Mouse (Mus musculus): Measurements from ENCODE around the gene Wdr86. TPM values are rescaled to one million over a fixed set of nuclear protein-coding genes. Genes with fewer than 3 reads are reported as not detected.

Gene Wdr86
- polyA plus RNA-seq, 1 experiment from 2014 or later = 4.2 TPM

- Histone ChIP-seq H3K9me3 (replicated peaks; ENCODE audit: control insufficient read depth, low read length) (no peaks in the 10 kb centered on the region), H3K4me2 (ENCODE audit: low read depth, low read length) (peak overlapping the region; percentile 96), H3K9ac (ENCODE audit: low read length) (peak overlapping the region; percentile 95; the same call in 1 of the 2 replicates), H3K36me3 (ENCODE audit: control insufficient read depth, insufficient read depth) (no peaks in the 10 kb centered on the region), H3K4me1 (ENCODE audit: control insufficient read depth, insufficient read depth, low read length) (peaks cover 23% of the 10 kb centered on the region), H3K4me3 (ENCODE audit: low read length) (peak overlapping the region; percentile 76), H3K27ac (ENCODE audit: low read length) (0 out of 2 replicates have a peak overlapping the region, but pooled peaks have one; percentile 43), H3K27me3 (ENCODE audit: control insufficient read depth, insufficient read depth, low read length) (no peaks in the 10 kb centered on the region)
- 3% methylated on average over 2 of the region's 2 CpGs for WGBS
- no peak for ATAC-seq (replicated peaks; ENCODE audit: extremely low read depth, insufficient read depth, low FRiP score)
Measured at GRCm38 (mm10) chr5:24752175-24752498, 21.6 kb upstream of the Wdr86 start.

- Histone ChIP-seq H3K4me1 (ENCODE audit: control insufficient read depth, insufficient read depth, low read length) (peaks cover 23% of the 10 kb centered on the region), H3K4me3 (ENCODE audit: low read length) (peak overlapping the region; percentile 76), H3K27me3 (ENCODE audit: control insufficient read depth, insufficient read depth, low read length) (no peaks in the 10 kb centered on the region), H3K4me2 (ENCODE audit: low read depth, low read length) (peak overlapping the region; percentile 96), H3K27ac (ENCODE audit: low read length) (peak overlapping the region; percentile 98), H3K9me3 (replicated peaks; ENCODE audit: control insufficient read depth, low read length) (no peaks in the 10 kb centered on the region), H3K9ac (ENCODE audit: low read length) (peak overlapping the region; percentile 95), H3K36me3 (ENCODE audit: control insufficient read depth, insufficient read depth) (no peaks in the 10 kb centered on the region)
- 1% methylated on average over 25 of the region's 25 CpGs for WGBS
- ATAC-seq (replicated peaks; ENCODE audit: extremely low read depth, insufficient read depth, low FRiP score) = peak; percentile 63
Measured at GRCm38 (mm10) chr5:24751305-24752174, 21.0 kb upstream of the Wdr86 start.

GRCm38 (mm10) chr5:24750321-24751304, 20.1 kb upstream of the Wdr86 start:
- Histone ChIP-seq H3K4me2 (ENCODE audit: low read depth, low read length) (peak overlapping the region; percentile 96), H3K4me3 (ENCODE audit: low read length) (peak overlapping the region; percentile 76), H3K27ac (ENCODE audit: low read length) (peak overlapping the region; percentile 98), H3K4me1 (ENCODE audit: control insufficient read depth, insufficient read depth, low read length) (peaks cover 23% of the 10 kb centered on the region), H3K9ac (ENCODE audit: low read length) (peak overlapping the region; percentile 95), H3K9me3 (replicated peaks; ENCODE audit: control insufficient read depth, low read length) (no peaks in the 10 kb centered on the region), H3K27me3 (ENCODE audit: control insufficient read depth, insufficient read depth, low read length) (no peaks in the 10 kb centered on the region), H3K36me3 (ENCODE audit: control insufficient read depth, insufficient read depth) (no peaks in the 10 kb centered on the region)
- WGBS = 1% methylated on average over 58 of the region's 59 CpGs
- ATAC-seq (replicated peaks; ENCODE audit: extremely low read depth, insufficient read depth, low FRiP score) = peak; percentile 82

- Histone ChIP-seq H3K4me1 (ENCODE audit: control insufficient read depth, insufficient read depth, low read length) (peaks cover 23% of the 10 kb centered on the region), H3K36me3 (ENCODE audit: control insufficient read depth, insufficient read depth) (no peaks in the 10 kb centered on the region), H3K4me2 (ENCODE audit: low read depth, low read length) (peak overlapping the region; percentile 96), H3K4me3 (ENCODE audit: low read length) (peak overlapping the region; percentile 76), H3K9ac (ENCODE audit: low read length) (peak overlapping the region; percentile 74), H3K27ac (ENCODE audit: low read length) (peak overlapping the region; percentile 69), H3K9me3 (replicated peaks; ENCODE audit: control insufficient read depth, low read length) (no peaks in the 10 kb centered on the region), H3K27me3 (ENCODE audit: control insufficient read depth, insufficient read depth, low read length) (no peaks in the 10 kb centered on the region)
- 57% methylated on average over 5 of the region's 5 CpGs for WGBS
- no peak for ATAC-seq (replicated peaks; ENCODE audit: extremely low read depth, insufficient read depth, low FRiP score)
Measured at GRCm38 (mm10) chr5:24749731-24750130, 19.2 kb upstream of the Wdr86 start.

GRCm38 (mm10) chr5:24747533-24747932, 17.0 kb upstream of the Wdr86 start:
- ATAC-seq (replicated peaks; ENCODE audit: extremely low read depth, insufficient read depth, low FRiP score) = no peak
- 28% methylated on average over 6 of the region's 6 CpGs for WGBS
- H3K4me1 ChIP-seq (ENCODE audit: control insufficient read depth, insufficient read depth, low read length) = peaks cover 23% of the 10 kb centered on the region
- no peaks in the 10 kb centered on the region for H3K27me3 ChIP-seq (ENCODE audit: control insufficient read depth, insufficient read depth, low read length)
- H3K4me2 ChIP-seq (ENCODE audit: low read depth, low read length) = no peak overlapping the region
- H3K27ac ChIP-seq (ENCODE audit: low read length) = no peak overlapping the region
- no peak overlapping the region for H3K9ac ChIP-seq (ENCODE audit: low read length)
- H3K36me3 ChIP-seq (ENCODE audit: control insufficient read depth, insufficient read depth) = no peaks in the 10 kb centered on the region
- no peaks in the 10 kb centered on the region for H3K9me3 ChIP-seq (replicated peaks; ENCODE audit: control insufficient read depth, low read length)
- H3K4me3 ChIP-seq (ENCODE audit: low read length) = no peak overlapping the region

- Histone ChIP-seq H3K27me3 (ENCODE audit: control insufficient read depth, insufficient read depth, low read length) (no peaks in the 10 kb centered on the region), H3K4me3 (ENCODE audit: low read length) (no peak overlapping the region), H3K9ac (ENCODE audit: low read length) (no peak overlapping the region), H3K36me3 (ENCODE audit: control insufficient read depth, insufficient read depth) (no peaks in the 10 kb centered on the region), H3K9me3 (replicated peaks; ENCODE audit: control insufficient read depth, low read length) (no peaks in the 10 kb centered on the region), H3K4me2 (ENCODE audit: low read depth, low read length) (no peak overlapping the region), H3K4me1 (ENCODE audit: control insufficient read depth, insufficient read depth, low read length) (peaks cover 14% of the 10 kb centered on the region), H3K27ac (ENCODE audit: low read length) (no peak overlapping the region)
- ATAC-seq (replicated peaks; ENCODE audit: extremely low read depth, insufficient read depth, low FRiP score) = no peak
- 88% methylated on average over 10 of the region's 10 CpGs for WGBS
Measured at GRCm38 (mm10) chr5:24743956-24744355, 13.4 kb upstream of the Wdr86 start.

GRCm38 (mm10) chr5:24741172-24741885, 10.8 kb upstream of the Wdr86 start:
- no peak overlapping the region for H3K27ac ChIP-seq (ENCODE audit: low read length)
- no peak overlapping the region for H3K9ac ChIP-seq (ENCODE audit: low read length)

GRCm38 (mm10) chr5:24739141-24739753, 8.7 kb upstream of the Wdr86 start:
- peak; percentile 90 for ATAC-seq (replicated peaks; ENCODE audit: extremely low read depth, insufficient read depth, low FRiP score)
- Histone ChIP-seq H3K9ac (ENCODE audit: low read length) (peak overlapping the region; percentile 62), H3K9me3 (replicated peaks; ENCODE audit: control insufficient read depth, low read length) (no peaks in the 10 kb centered on the region)

More at GRCm38 (mm10) chr5:24741172-24741885, 10.8 kb upstream of the Wdr86 start:
- ATAC-seq (replicated peaks; ENCODE audit: extremely low read depth, insufficient read depth, low FRiP score) = no peak
- Histone ChIP-seq H3K27me3 (ENCODE audit: control insufficient read depth, insufficient read depth, low read length) (no peaks in the 10 kb centered on the region), H3K36me3 (ENCODE audit: control insufficient read depth, insufficient read depth) (no peaks in the 10 kb centered on the region), H3K9me3 (replicated peaks; ENCODE audit: control insufficient read depth, low read length) (no peaks in the 10 kb centered on the region), H3K4me3 (ENCODE audit: low read length) (no peak overlapping the region), H3K4me2 (ENCODE audit: low read depth, low read length) (no peak overlapping the region), H3K4me1 (ENCODE audit: control insufficient read depth, insufficient read depth, low read length) (peaks cover 14% of the 10 kb centered on the region)
- WGBS = 57% methylated on average over 15 of the region's 15 CpGs

More at GRCm38 (mm10) chr5:24739141-24739753, 8.7 kb upstream of the Wdr86 start:
- Histone ChIP-seq H3K4me1 (ENCODE audit: control insufficient read depth, insufficient read depth, low read length) (peaks cover 14% of the 10 kb centered on the region), H3K36me3 (ENCODE audit: control insufficient read depth, insufficient read depth) (no peaks in the 10 kb centered on the region), H3K27ac (ENCODE audit: low read length) (peak overlapping the region; percentile 88), H3K27me3 (ENCODE audit: control insufficient read depth, insufficient read depth, low read length) (no peaks in the 10 kb centered on the region), H3K4me3 (ENCODE audit: low read length) (peak overlapping the region; percentile 35), H3K4me2 (ENCODE audit: low read depth, low read length) (peak overlapping the region; percentile 66)
- 9% methylated on average over 15 of the region's 15 CpGs for WGBS
